ENCODE assay signal across 8 mouse cellular contexts in the genomic region with DNA sequence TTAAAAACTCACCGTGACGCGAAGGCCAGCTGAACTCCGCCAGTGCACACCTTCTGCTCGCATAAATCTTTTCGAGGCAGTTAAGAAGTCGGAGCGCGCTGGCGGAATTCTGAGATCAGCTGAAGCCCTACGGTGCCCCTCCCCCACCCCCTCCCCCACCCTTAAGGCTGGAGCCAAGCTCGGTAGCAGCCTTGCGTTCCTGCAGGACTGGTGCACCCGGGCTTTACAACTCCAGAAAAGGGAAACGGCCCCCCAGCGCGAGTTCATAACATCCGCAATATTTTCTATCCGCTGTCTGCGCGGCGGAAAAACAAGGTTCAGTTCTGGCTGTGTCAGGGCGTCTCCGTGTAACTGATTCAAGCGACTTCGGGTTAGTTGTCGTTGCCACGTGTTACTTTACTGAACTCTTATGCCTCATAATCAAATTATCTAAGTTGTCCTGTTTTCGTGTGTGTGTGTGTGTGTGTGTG. TPM values are rescaled to one million over a fixed set of nuclear protein-coding genes. Genes with fewer than 3 reads are reported as not detected.
DNase-seq lines count a peak whose midpoint lies in the region; ATAC-seq and TF ChIP-seq lines count a peak whose summit lies in the region.

Gene Tgif1 (minus strand): TSS at position 111 of the 470 bp plus-strand sequence.

- peak within 1 kb of the TSS; percentile 95 to 96 for H3K4me3 ChIP-seq in ES-E14 (ENCODE audit: insufficient read depth in 1 of 2, low read depth in 1 of 2, low read length in 2 of 2, poor library complexity in 1 of 2, severe bottlenecking in 1 of 2)
- peak within 1 kb of the TSS; percentile 62 to 91 for H3K4me3 ChIP-seq in heart, embryonic 14.5 days (ENCODE audit: control insufficient read depth in 1 of 2, insufficient read depth in 1 of 2, low read depth in 1 of 2, low read length in 2 of 2)
- H3K4me3 ChIP-seq in megakaryocyte, embryonic 14.5 days (replicated peaks), result peak within 1 kb of the TSS; percentile 96

- H3K27ac ChIP-seq in ES-E14 (ENCODE audit: insufficient read depth, low read depth, low read length, poor library complexity, severe bottlenecking), result peak within 1 kb of the TSS; percentile 97
- H3K27ac ChIP-seq in heart, embryonic 14.5 days (replicated peaks in 1 of 2; ENCODE audit: control insufficient read depth in 1 of 2, insufficient read depth in 1 of 2, low read depth in 2 of 2, low read length in 2 of 2), result peak within 1 kb of the TSS; percentile 89 to 95

- H3K4me2 ChIP-seq in heart, embryonic 14.5 days (ENCODE audit: low read length), result peak within 1 kb of the TSS; percentile 98

- no peaks in the 10 kb centered on the region for H3K9me3 ChIP-seq in ES-E14 (ENCODE audit: control insufficient read depth, insufficient read depth, low read depth, low read length)
- no peaks in the 10 kb centered on the region for H3K9me3 ChIP-seq in heart, embryonic 14.5 days (ENCODE audit: control insufficient read depth, low read length)
- H3K9me3 ChIP-seq in megakaryocyte, embryonic 14.5 days, result no peaks in the 10 kb centered on the region

- H3K9ac ChIP-seq in ES-E14 (ENCODE audit: insufficient read depth, low read depth, low read length, poor library complexity, severe bottlenecking), result peak within 1 kb of the TSS; percentile 89
- H3K9ac ChIP-seq in heart, embryonic 14.5 days (ENCODE audit: low read length), result peak within 1 kb of the TSS; percentile 91

- peaks cover 0 to 2% of the 10 kb centered on the region in 2 experiments; a peak in 2 of 4 replicates for H3K4me1 ChIP-seq in ES-E14 (ENCODE audit: control insufficient read depth in 2 of 2, insufficient read depth in 2 of 2, low read length in 2 of 2, poor library complexity in 1 of 2)
- H3K4me1 ChIP-seq in heart, embryonic 14.5 days (ENCODE audit: control insufficient read depth in 2 of 2, insufficient read depth in 2 of 2, low read length in 2 of 2), result peaks cover 5% of the 10 kb centered on the region in 2 experiments; a peak in 2 of 4 replicates
- H3K4me1 ChIP-seq in megakaryocyte, embryonic 14.5 days, result peaks cover 41% of the 10 kb centered on the region

- H3K27me3 ChIP-seq in heart, embryonic 14.5 days (ENCODE audit: control insufficient read depth, insufficient read depth, low read length), result no peaks in the 10 kb centered on the region
- H3K27me3 ChIP-seq in megakaryocyte, embryonic 14.5 days (replicated peaks), result peaks cover 52% of the 10 kb centered on the region

- ATAC-seq in heart, embryonic 14.5 days (ENCODE audit: insufficient number of reproducible peaks, insufficient read depth, low FRiP score, low read depth), result no peak

- peak; percentile 71 for DNase-seq in 3T3-L1 (ENCODE audit: low read depth, low spot score)
- DNase-seq in ES-E14 (ENCODE audit: low read depth, low spot score), result no peak
- DNase-seq in embryo, embryonic 9.5 days (ENCODE audit: extremely low spot score), result peak; percentile 84
- peak; percentile 77 to 86 for DNase-seq in kidney, postnatal 25 days
- DNase-seq in spleen, postnatal 36 days (ENCODE audit: low spot score in 2 of 2), result peak; percentile 65 to 67
- DNase-seq in layer of hippocampus, adult 9-10 months (ENCODE audit: low spot score), result no peak

- WGBS in heart, embryonic 14.5 days, result under 1% methylated on average over 29 of the region's 29 CpGs

- in situ Hi-C loops in ES-E14 (cut with MboI; ENCODE audit: low sequenced_read_pairs in 2 of 2, unreplicated experiment in 2 of 2), result no loop called here

- H3K36me3 ChIP-seq in ES-E14 (ENCODE audit: control insufficient read depth, insufficient read depth, low read length, poor library complexity, severe bottlenecking), result peaks cover 18% of the 10 kb centered on the region; the same call in 1 of the 2 replicates
- H3K36me3 ChIP-seq in heart, embryonic 14.5 days (ENCODE audit: control insufficient read depth, insufficient read depth, low read length), result no peaks in the 10 kb centered on the region
- H3K36me3 ChIP-seq in megakaryocyte, embryonic 14.5 days (replicated peaks; ENCODE audit: low read length), result no peaks in the 10 kb centered on the region

TF ChIP-seq in ES-E14, 5 proteins besides CTCF, POLR2A, EP300 and RAD21:
- TF ChIP-seq MAFK (IDR thresholded peaks at IDR 0.05; ENCODE audit: insufficient read depth, low read depth, low read length), result no peak
- TF ChIP-seq HCFC1 (IDR thresholded peaks at IDR 0.05; ENCODE audit: borderline replicate concordance, insufficient read depth, low read length), result no peak
- TF ChIP-seq CHD2 (IDR thresholded peaks at IDR 0.05; ENCODE audit: low read depth, low read length), result no peak
- no peak for TF ChIP-seq ZC3H11A (IDR thresholded peaks at IDR 0.05; ENCODE audit: borderline replicate concordance, low read depth, low read length)
- no peak for TF ChIP-seq ZNF384 (IDR thresholded peaks at IDR 0.05; ENCODE audit: low read depth, low read length)

RNA-seq across cellular contexts. Expression of gene Tgif1, which starts in this region (rescaled TPM):
- 74.6 and 87.1 TPM in 2 replicates for total RNA-seq in ES-E14 (2012; rRNA removed)
- 17.3 and 17.7 TPM in 2 replicates for polyA plus RNA-seq in heart, embryonic 14.5 days (2014; fragmentation: Nextera tagmentation; extraction: Ambion mirVana)
- 1.7 and 4.9 TPM in 2 replicates for polyA plus RNA-seq in megakaryocyte, embryonic 14.5 days (2012; ENCODE audit: insufficient read depth, low replicate concordance)

Comparison
In these comparisons a context has a peak if more than half of its experiments do, and no peak if none do; other contexts are left out.
1. DNase-seq: peak in 3T3-L1 (single experiment), embryo, embryonic 9.5 days (single experiment), kidney, postnatal 25 days (2 of 2) and spleen, postnatal 36 days (2 of 2); none in ES-E14 (single experiment) and layer of hippocampus, adult 9-10 months (single experiment).
2. Peak in every context shown above with its lines, with median percentiles within 50 percentile points of each other: H3K4me3 ChIP-seq.